Mouse (Mus musculus) activated CD4-positive, CD25-positive, alpha-beta regulatory T cell, adult 4 months (primary cell): ENCODE measurements around the gene Ptp4a2. TPM values are rescaled to one million over a fixed set of nuclear protein-coding genes. Genes with fewer than 3 reads are reported as not detected.
"Not testable (repeated sequence)": the region's sequence is repeated elsewhere in the genome, so short reads cannot be mapped to it uniquely, and the experiment has no call there.

Source experiments
- ATAC-seq: one replicate; pipeline ENCODE4 v1.8.0; 2017
- polyA plus RNA-seq, 2 experiments: library from polyadenylated mRNA; unstranded; fragments of 100-300 nt; shearing (Covaris generic); gene quantifications; one replicate each; pipeline ENCODE4 v1.2.1; 2017

Gene Ptp4a2
- 1,000 to 10,000 TPM; 1,863 to 2,031 TPM for polyA plus RNA-seq

DNA sequence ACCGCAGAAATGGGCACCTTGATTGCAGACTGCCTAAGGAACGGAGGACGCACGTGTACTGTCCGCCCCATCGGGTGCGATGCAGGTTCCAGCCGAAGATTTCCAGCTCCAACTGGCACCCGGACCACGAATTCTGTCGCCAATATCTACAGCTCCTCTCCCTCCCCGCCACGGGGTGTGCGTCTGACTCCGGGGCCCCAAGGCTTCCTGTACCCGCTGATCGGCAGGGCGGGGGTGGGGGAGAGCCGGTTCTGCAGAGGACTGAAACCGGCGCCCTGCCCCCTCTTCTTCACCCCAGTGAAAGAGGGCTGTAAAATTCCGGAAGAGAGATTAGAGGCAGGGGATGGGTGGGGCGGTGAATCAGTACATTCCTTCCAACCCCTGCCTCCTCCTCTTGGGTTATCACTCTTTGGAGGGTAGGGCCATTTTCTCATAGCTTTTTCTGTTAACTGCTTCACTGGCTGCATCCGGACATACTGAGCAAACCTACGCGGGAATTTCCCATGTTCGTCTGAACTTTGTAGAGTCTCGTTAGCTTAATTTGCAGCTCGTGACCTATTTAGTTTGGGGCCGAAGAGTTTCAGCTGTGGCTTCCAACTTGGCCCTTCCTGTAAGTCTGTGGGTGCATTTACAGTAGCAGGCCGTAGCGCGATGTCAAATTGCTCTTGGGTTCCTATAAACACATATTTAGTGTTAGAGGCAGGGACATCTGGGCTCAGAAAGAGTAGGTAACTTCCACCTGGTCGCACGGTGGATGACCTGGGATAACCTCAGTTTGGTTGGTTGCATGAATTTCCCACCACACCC lies at the start of gene Ptp4a2:
Gene Ptp4a2 (plus strand): TSS at position 422 of the 807 bp plus-strand sequence.
- ATAC-seq, result peak; percentile 86

DNA sequence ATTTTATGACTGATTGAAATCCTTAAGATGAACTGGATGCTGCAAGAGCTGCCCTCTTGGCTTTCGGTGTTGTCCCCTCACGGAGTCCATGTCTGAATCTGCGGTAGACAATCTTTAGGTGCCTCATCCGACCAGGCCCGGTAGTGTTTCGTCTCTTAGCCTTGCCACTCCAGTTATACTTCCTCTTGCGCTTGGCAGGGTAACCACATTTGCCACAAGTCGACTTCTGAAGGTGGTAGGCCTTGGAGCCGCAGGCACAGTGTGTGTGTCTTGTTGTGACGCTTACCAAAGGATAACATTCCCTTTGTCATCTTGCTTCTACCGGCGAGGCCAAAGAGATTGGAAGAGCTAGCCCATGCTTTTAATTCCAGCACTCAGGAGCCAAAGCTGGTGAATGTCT lies 49.4 kb upstream of the Ptp4a2 start:
- peak; percentile 59 for ATAC-seq

- ATAC-seq, result not testable (repeated sequence)
These were observed 48.5 kb upstream of the Ptp4a2 start for GRCm38 (mm10) chr4:129762496-129762895.

DNA sequence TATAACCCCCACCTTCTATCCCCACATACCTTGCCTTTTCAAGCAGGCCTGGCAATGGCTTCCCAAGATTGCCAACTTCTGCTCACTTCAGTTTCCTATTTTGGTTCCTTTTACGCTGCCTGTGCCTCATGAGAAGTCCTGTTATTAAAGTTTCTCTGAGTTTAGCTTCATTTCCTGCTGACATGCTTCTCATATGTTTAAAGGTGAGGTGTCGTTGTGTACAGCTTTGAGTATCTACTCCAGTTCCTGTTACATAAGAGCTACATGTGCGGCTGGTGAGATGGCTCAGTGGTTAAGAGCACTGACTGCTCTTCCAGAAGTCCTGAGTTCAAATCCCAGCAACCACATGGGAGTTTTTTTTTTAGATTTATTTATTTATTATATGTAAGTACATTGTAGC lies 45.7 kb upstream of the Ptp4a2 start:
- ATAC-seq, result no peak

DNA sequence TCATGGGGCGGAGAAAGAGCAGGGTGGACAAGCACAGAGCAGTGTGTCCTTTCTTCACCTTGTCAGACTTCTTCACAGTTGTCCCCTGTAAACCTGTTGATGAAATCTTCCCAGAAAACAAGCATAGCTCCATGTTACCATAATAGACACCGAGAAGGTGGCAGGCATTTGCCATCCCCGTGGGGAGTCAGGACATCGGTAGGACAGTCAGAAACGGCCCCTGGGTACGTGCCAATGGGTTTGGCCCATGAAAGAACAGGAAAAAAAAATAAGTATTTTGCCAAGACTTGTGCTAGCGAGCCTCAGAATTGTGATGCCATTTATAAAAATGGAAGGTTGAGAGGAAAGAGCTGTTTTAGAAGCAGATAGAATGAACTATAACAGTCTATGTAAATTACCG lies 43.2 kb upstream of the Ptp4a2 start:
- no peak for ATAC-seq

DNA sequence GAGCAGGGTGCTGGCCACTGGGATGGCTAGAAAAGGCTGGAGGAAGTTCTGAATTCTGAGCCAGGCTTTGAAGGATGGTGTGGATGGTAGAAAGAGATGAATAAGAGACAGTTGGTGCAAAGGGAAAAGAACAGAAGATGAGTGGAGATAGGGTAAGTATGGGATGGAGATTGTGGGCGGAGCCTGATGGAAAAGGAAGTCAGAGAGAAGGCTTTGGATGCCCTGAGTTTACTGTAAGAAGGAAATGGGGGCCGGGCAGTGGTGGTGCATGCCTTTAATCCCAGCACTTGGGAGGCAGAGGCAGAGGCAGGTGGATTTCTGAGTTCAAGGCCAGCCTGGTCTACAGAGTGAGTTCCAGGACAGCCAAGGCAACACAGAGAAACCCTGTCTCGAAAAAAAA lies 42.3 kb upstream of the Ptp4a2 start:
- ATAC-seq, result not testable (repeated sequence)

DNA sequence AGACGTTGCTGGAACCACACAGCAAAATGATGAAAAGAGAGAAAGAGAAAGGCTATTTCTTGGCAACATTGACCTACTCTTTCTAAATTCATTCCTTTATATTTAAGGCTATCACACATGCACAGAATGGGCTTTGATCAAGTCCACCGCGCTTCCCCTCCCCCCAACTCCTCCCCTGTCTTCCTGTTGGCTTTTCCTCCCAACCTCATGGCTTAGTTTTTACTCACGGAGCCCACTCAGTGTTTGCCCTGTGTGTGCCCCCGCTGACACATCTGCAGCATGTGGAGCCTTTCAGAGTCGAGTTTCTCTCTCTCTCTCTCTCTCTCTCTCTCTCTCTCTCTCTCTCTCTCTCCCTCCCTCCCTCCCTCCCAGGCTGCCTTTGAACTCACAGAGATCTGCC lies 40.4 kb upstream of the Ptp4a2 start:
- ATAC-seq, result no peak

- ATAC-seq, result no peak
These were observed 39.7 kb upstream of the Ptp4a2 start for GRCm38 (mm10) chr4:129771314-129771671.

GRCm38 (mm10) chr4:129771672-129772521 lies 39.1 kb upstream of the Ptp4a2 start:
- no peak for ATAC-seq

GRCm38 (mm10) chr4:129781881-129782675 lies 28.9 kb upstream of the Ptp4a2 start:
- ATAC-seq, result no peak

DNA sequence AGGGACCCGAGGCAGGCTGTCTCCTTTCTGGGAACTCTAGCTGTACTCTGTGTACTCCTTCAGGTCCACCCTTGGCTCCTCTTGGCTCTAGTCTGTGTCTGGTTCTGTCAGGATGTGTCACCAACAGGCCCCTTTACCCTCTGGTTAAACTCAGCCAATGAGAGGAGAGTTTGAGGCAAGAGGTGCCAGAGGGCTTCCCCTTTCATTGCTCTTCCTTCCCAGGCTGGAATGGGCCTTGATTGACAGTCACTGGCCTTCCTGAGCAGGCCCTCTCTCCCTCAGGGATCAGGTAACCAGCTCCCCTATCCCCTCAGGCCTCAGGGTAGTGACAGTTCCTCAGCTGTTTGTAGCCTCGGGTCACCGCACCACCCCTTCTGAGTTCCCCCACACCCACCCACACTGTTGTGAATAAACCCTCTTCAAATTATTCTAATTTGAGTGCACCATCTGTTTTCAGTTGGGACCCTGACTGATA lies 28.1 kb upstream of the Ptp4a2 start:
- ATAC-seq, result no peak

GRCm38 (mm10) chr4:129783506-129783905 lies 27.5 kb upstream of the Ptp4a2 start:
- no peak for ATAC-seq

DNA sequence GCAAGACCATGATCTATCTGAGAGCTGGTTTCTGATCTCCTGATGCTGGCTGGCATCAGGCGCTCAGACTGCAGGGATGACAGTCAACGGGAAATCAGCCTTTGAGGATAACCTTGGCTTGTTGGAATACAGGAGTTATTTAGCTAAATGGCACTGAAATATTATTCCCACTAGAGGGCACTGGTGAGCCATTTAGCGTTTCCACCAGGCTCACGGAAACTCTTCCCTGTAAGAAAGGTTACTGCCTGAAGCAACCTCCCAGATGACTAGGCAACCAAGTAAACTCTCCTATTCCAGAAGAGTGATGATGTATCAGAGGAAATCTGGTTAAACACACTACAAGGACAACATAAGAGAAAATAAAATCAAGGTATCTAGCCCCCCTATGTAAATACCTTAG lies 25.8 kb upstream of the Ptp4a2 start:
- peak; percentile 79 for ATAC-seq

- no peak for ATAC-seq
These were observed 22.3 kb upstream of the Ptp4a2 start for GRCm38 (mm10) chr4:129788693-129789092.

GRCm38 (mm10) chr4:129789635-129790034 lies 21.4 kb upstream of the Ptp4a2 start:
- no peak for ATAC-seq

DNA sequence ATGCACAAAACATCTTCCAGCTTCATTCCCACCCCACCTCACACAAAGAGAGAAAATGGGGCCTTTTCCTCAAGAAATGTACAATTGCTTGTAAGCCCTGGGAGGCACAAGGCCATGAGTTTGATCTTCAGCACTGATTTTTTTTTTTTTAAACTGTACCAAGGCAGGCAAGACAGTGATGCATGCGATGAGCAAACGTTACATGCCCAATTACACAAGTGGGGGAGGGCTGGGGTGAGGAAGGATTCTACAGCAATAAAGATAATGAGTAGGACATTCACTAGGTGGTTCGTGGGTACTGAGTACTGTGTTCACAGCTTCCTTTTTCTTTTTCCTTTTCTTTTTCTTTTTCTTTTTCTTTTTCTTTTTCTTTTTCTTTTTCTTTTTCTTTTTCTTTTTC lies 20.5 kb upstream of the Ptp4a2 start:
- ATAC-seq, result no peak

GRCm38 (mm10) chr4:129791399-129791798 lies 19.6 kb upstream of the Ptp4a2 start:
- no peak for ATAC-seq

DNA sequence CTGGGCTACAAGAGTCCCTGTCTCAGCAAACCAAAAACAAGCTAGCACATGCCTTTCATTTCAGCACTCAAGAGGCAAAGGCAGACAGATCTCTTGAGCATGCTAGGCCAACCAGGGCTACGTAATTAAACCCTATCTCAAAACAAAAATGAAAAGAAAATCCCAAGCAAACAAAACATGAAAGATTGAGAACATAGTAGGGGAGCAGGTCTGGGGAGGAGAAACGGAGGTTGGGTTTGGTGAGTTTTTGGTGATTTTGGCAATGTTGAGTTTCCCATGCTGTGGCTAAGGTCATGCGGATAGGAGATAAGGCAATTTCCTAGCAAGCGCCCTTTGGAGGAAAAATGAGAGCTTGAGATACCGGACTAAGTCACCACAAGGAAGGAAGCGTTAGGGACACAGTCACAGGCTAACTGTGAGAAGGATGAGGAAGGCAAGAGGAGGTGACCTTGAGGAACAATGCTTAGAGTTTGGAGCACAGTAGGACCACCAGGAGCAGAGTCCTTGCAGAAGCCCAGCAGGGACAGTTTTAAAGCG lies 18.3 kb upstream of the Ptp4a2 start:
- ATAC-seq, result no peak

GRCm38 (mm10) chr4:129793713-129794329 lies 17.2 kb upstream of the Ptp4a2 start:
- peak; percentile 99 for ATAC-seq

DNA sequence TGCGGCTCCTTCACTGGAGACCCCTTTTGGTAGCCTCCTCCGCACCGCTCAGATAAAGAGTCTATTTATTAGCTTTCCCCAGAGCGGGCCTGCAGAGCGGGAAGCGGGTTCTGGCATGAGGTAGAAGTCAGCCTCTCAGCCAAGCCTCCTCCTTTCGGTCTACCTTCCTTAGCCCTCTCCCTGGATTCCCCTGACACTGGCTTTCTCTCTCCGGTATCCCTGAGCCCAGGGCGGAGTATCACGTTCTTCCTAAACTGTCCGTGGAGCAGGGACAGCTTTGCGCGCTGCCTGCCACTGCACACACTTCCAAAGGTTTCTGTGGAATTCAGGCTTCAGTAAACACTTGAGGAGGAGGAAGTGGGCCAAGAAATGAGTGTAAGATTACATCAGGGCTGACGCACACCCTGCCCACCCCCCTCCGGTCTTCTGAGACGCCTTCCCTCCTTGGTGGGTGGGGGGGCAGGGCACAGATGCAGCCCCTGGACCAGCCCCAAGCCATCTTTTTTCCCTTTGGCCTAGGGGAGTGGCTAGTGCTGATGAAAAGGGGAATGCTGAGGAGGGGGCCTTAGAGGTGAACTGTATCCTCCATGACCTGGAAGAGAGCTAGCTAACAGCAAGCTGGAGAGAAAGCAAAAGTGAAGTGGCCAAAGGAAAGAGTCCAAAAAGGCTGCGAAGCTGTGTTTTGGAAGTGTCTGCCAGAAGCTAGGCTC lies 15.7 kb upstream of the Ptp4a2 start:
- no peak for ATAC-seq

GRCm38 (mm10) chr4:129795861-129796260 lies 15.2 kb upstream of the Ptp4a2 start:
- no peak for ATAC-seq
